Mouse (Mus musculus) stomach, postnatal 0 days (tissue): ENCODE results near the gene Strbp.
A peak's percentile ranks its signal among the peaks of the same experiment; 100 is the strongest.

Source experiments
- CTCF ChIP-seq: IDR thresholded peaks from 2 replicates; pipeline ENCODE4 v1.5.1; 2016; ENCODE audit warnings: antibody characterized with exemption, low read depth, mild to moderate bottlenecking, moderate library complexity
- EP300 ChIP-seq: optimal IDR thresholded peaks from 2 replicates; pipeline ENCODE3; 2016; ENCODE audit warnings: antibody characterized with exemption

DNA sequence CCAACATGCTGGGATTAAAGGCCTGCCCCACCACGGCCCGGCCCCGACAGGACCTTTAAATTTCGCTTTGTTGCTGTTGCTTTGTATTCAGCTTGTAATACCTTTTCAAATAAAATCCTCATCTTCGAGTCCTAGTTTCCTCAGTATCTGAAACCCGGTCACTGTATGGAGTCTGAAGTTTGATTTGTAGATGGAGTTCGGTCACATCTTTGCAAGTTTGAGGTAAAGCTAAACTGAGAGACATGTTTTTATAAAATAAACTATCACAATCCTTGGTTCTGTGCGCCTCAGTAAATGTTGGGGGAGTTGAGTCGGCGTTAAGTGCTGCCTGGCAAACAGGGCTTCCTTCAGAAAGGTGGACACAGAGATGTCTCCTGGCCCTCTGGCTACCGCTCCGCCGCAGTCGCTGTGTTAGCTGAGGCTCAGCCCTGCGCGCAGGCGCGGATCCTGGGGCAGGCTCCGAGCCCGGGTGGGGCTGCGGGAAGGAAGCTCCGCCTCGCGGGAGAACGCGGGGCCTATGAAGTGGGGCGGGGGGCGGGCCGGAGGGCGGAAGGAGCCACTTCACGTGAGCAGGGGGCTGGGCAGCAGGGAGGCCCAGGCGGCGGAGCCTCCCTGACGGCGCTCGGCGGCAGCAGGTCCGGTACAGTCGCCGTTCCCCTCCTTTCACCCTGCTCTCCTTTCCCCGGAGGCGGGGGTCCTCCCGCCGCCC lies 251.8 kb downstream of the Strbp start:
- TF ChIP-seq EP300: no peak
- TF ChIP-seq CTCF: 0 out of 2 replicates have a peak, but pooled peaks have one; percentile 8
